Mouse (Mus musculus) skeletal muscle tissue, postnatal 0 days (tissue): ENCODE data around the gene Tmprss11g. TPM values are rescaled to one million over a fixed set of nuclear protein-coding genes. Genes with fewer than 3 reads are reported as not detected.

Experiments
- polyA plus RNA-seq: library from polyadenylated mRNA; unstranded; fragments of >200 nt; fragmentation: Nextera tagmentation; extraction: Ambion mirVana; gene quantifications from 2 replicates; pipeline ENCODE4 v1.2.1, GENCODE M21; 2015

The Tmprss11g gene
- polyA plus RNA-seq = not detected in 2 replicates

GRCm38 (mm10) chr5:86518500-86518899, at the start of gene Tmprss11g:
TSS of gene Tmprss11g (minus strand) at chr5:86518600.

GRCm38 (mm10) chr5:86468890-86469289, 49.5 kb downstream of the Tmprss11g start, which contains the start of gene Tmprss11a:
TSS of gene Tmprss11a (minus strand) at chr5:86468990.

Other genes with a start within 250 kb of the Tmprss11g start
- not detected in 2 replicates for gene Tmprss11c, start 229.3 kb downstream of the Tmprss11g start, polyA plus RNA-seq
- gene Tmprss11d, start 145.2 kb downstream of the Tmprss11g start, polyA plus RNA-seq = not detected in 2 replicates
- gene Tmprss11a, start 49.6 kb downstream of the Tmprss11g start, polyA plus RNA-seq = not detected in 2 replicates
- gene Tmprss11f, start 113.8 kb upstream of the Tmprss11g start, polyA plus RNA-seq = 0.34 TPM in 1 of 2 replicates, not detected in the other
- gene Tmprss11b, start 157.8 kb upstream of the Tmprss11g start, polyA plus RNA-seq = not detected in 2 replicates
- gene Tmprss11e, start 227.2 kb upstream of the Tmprss11g start, polyA plus RNA-seq = not detected in 2 replicates